Mouse (Mus musculus): ENCODE results near the gene Aldh4a1.

Aldh4a1 gene

DNA sequence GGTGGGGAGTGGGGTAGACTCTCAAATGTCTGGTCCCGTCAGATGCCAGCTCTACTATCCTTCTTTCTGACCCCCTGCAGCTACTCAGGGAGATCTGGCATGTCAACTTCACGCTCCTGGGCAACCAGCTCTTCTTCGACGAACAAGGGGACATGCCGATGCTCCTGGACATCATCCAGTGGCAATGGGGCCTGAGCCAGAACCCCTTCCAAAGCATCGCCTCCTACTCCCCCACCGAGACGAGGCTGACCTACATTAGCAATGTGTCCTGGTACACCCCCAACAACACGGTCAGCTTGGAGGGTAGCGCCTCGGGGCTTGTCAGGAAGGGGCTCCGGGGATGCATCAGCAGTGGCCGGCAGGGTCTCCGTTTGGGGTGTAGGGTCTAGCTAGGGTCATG, 39.2 kb downstream of the Aldh4a1 start:
- in situ Hi-C loops (cut with MboI, MseI): no loop called here

DNA sequence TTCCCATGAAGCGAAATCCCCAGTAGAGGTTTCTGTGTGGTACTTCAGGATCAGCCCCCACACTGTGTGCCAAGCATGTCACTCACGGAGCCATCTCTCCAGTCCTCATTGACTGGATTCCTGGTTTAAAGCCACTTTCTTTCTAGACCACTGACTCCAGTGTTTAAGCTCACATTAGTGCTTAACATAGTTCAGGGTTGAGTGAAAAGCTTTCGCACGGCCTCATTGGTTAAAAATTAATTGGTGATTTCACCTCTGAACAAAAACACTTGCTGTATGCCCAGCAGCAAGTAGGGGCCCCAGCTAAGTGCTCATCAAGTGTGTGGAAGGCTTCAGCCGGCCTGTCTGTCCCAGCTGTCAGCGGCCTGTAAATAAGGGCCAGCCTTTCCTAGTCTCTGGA, 45.0 kb downstream of the Aldh4a1 start:
- in situ Hi-C loops (cut with MboI, MseI): no loop called here

DNA sequence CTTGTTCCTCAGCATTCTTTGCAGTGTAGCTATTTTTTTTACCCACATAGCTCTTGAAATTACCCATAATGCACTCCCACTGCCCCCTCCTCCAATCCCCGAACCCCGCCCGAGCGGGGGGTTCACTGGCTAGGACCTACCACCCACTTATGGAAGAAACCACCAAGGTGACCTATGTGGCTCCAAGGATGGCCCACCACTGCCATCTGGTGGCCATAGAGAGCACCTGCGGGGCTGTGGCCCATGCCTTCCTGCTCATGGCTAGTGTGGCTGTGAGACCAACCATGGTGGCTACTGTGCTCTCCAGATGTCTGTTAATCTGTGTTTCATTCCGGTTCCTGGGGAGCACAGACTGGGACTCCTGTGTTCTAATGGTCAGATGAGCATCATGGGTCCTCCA, 47.2 kb downstream of the Aldh4a1 start:
- in situ Hi-C loops (cut with MboI, MseI): no loop called here

DNA sequence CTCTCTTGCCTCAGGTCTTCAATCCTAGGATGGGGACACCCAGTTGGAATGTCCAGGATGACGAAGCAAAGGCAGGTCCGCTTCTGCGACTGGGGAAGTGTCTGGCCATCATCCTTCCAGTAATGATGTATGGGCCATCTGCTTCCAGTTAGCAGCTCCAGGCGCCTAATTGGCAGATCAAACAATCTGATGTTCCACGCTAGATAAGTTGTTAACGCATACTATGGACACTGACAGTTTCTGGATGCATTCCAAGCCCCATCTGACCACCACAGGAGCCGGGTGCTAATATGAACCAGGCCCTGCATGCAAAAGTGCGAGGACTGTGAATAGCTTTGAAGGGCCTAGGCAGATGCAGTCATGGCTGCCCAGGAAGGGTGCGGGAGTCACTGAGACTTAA, 53.0 kb downstream of the Aldh4a1 start:
- in situ Hi-C loops (cut with MboI, MseI): no loop called here

DNA sequence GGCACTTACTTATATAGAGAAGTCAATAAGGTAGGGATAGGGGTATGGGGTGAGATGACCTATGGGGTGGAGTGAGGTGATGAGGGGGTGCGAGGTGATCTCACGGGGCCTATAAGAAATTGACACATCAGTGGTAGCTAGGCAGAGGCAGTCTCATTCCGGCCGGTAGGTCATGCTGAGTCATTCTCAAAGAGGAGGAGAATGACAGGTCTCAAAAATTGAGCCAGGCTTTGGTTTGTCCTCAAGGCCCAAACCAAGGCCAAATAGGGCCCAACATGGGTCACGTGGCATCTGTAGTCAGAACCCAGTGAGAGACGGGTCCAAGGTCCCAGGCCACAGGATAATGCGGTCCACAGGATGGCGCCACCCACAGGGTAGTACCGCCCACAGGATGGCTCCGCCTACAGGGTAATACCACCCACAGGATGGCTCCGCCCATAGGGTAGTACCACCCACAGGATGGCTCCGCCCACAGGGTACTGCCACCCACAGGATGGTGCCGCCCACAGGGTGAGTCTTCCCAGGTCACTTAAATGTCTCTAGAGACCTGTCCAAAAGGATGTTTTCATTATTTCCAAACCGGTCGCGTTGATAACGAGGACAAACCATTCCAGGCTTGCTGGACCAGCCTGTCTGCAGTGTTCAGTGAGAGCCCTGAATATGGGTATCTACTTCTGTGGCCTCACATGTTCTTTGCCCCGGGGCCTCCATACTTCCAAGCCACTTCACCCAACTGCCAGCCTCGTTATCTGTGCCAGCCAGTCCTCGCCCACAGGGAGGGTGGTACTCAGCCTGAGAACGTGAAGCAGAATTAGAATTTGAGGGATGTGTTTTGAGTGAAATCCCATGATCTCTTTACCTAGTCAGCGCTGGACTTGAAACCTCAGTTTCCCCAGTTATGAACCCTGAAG, 61.3 kb downstream of the Aldh4a1 start:
- in situ Hi-C loops (cut with MboI, MseI): loop anchor here (5.0 kb wide), 1 partner anchor 173 kb away; no protein-coding TSS in a partner anchor

DNA sequence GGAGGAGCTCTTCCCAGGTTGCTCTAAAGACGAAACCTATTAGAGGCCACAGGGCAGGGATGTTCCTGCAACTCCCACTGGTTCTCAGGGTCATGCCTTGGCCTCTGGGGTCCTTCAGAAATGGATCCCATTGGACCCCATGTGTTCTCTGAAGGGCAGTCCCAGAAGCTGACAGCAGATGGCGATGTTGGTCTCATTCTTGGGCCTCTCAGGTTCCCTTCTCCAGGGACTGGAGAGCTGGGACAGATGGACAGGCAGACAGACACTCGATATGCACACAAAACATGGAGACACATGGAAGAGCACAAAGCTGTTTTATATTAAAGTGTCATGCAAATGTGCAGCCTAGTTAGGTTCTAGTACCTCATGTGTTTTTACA, 62.0 kb downstream of the Aldh4a1 start:
- in situ Hi-C loops (cut with MboI, MseI): loop anchor here (5.0 kb wide), 1 partner anchor 173 kb away; no protein-coding TSS in a partner anchor

DNA sequence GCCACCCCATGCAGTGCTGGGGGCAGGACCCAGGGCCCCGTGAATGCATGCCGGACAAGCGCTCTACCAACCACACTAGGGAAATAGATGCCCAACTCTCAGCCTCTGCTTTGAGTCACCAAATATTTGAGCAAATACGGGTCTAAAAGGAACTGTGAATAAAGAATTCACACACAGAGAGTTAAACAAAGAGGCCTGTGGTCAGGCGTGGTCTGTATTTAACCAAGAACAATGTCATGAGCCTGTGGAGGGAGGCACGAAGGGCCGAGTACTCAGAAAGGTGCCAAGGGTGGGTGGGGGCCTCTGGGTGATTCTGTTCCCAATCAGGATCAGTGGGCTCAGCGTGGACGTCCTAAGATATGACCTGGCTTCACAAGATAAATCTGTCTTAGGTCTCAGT, 65.4 kb downstream of the Aldh4a1 start:
- in situ Hi-C loops (cut with MboI, MseI): no loop called here

DNA sequence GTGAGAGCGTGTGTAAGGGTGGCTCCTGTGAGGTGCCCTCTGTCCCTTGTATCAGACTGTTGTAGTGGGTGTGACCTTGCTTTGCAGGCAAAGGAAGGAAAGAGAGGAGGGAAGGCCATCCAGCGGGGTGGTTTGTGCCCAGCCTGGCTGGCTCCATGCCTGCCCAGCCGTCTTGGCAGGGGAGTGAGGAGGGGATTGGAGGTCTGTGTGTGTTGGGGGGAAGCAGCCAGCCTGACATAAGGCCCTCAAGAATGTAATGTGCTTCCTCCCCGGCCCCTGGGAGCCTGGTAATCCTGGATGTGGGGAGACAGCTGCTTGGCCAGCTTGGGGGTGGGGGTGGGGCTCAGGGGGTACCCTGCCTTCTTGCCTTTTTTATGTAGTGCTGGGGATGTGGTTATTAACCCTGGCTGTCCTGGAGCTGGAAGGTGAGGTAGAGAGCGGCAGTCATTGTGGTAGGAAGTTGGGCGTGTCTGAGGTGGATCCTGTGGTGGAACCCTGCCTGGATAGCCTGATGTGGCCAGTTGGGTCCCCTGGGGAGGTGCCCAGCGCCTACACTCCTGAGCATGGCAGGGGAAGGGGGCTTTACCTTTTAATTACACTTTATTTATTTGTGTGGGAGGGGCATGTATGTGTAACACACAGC, 67.1 kb downstream of the Aldh4a1 start:
- in situ Hi-C loops (cut with MboI, MseI): no loop called here

DNA sequence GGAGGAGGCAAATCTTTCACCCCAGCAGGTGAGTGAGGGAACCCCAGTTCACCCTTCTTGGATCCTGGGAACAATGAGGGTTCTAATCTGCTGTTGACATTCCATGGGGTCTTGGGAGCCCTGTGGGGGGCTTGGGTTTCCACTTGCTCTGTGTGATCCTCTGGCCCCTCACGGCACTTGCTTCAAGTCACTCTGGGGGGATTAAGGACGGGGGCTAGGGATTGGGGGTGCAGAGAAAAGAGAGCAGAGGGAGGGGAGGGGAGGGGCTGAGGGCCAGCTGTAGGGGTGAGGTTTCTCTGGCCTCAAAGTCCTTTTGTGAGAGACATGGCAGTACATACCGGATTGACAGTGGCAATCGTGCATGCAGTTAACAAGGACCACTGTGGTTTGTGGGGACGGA, 70.6 kb downstream of the Aldh4a1 start:
- in situ Hi-C loops (cut with MboI, MseI): no loop called here

DNA sequence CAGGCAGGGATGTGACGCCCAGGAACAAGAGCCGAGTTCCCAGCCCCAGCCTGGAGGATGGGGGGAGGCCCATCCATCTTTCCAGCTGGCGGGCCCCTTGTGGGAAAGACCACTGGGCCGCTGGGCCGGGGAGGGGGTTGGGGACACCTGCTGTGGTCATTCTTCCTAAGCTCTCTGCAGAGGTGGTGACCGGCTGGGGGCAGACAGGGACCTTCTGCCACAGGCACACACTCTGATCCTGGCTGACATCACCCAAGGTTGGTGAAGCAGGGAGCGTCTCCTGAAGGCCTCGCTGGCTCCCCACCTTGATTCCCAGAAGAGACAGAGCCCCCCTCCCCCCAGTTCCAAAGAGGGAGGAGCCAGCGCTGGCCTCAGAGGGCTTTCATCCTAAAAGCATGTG, 75.1 kb downstream of the Aldh4a1 start:
- in situ Hi-C loops (cut with MboI, MseI): no loop called here

DNA sequence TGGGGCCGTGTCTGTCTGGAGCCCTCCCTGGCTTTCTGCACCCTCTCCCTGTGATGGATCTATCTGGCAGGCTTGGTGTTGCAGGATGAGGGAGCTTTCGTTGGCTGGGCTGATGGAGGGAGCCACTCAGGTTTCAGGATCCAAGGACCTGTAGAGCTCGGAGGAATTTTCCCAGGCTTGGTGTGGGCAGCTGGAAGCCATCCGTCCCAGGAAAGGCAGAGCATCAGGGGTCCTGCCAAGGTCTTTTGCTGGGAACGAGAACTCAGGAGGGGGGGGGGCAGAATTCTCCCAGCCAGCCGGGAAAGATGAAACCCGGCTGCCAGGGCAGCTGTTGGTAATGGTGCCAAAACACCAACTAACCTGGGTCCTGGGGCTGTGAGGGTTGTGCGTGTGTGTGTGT, 75.9 kb downstream of the Aldh4a1 start:
- in situ Hi-C loops (cut with MboI, MseI): no loop called here

All from T-helper 2 cell (primary cell).